Mouse (Mus musculus): Measurements from ENCODE around the gene Habp2. TPM values are rescaled to one million over a fixed set of nuclear protein-coding genes. Genes with fewer than 3 reads are reported as not detected.
A peak's percentile ranks its signal among the peaks of the same experiment; 100 is the strongest.

The Habp2 gene
- total RNA-seq (2014; rRNA removed), result not detected in 2 replicates
- 0.06 TPM in 1 of 2 replicates, not detected in the other for polyA plus RNA-seq (2015; fragmentation: Nextera tagmentation; extraction: Ambion mirVana)

GRCm38 (mm10) chr19:56286866-56287265 lies at the start of gene Habp2:
Habp2 (plus strand) TSS chr19:56287137.
- H3K4me1 ChIP-seq (ENCODE audit: insufficient read depth), result no peaks in the 10 kb centered on the region
- no peaks in the 10 kb centered on the region for H3K9me3 ChIP-seq (ENCODE audit: low read length)
- ATAC-seq (no peak), DNase-seq (no peak)
- H3K36me3 ChIP-seq (ENCODE audit: insufficient read depth), result no peaks in the 10 kb centered on the region
- no peak for TF ChIP-seq CTCF (IDR thresholded peaks at IDR 0.05; ENCODE audit: low read depth)
- H3K9ac ChIP-seq, result no peak within 1 kb of the TSS
- no peak within 1 kb of the TSS for H3K4me2 ChIP-seq (ENCODE audit: low read depth)
- H3K27ac ChIP-seq (ENCODE audit: low read depth, low read length), result no peak within 1 kb of the TSS
- H3K27me3 ChIP-seq (ENCODE audit: insufficient read depth, low read length), result no peaks in the 10 kb centered on the region
- WGBS, result 78% methylated on average over 7 of the region's 7 CpGs
- H3K4me3 ChIP-seq (ENCODE audit: low read depth, low read length), result no peak within 1 kb of the TSS

GRCm38 (mm10) chr19:56238501-56238900 lies 48.4 kb upstream of the Habp2 start:
- Histone ChIP-seq H3K4me1 (ENCODE audit: insufficient read depth) (no peaks in the 10 kb centered on the region), H3K27me3 (ENCODE audit: insufficient read depth, low read length) (no peaks in the 10 kb centered on the region), H3K36me3 (ENCODE audit: insufficient read depth) (no peaks in the 10 kb centered on the region), H3K4me3 (ENCODE audit: low read depth, low read length) (no peak overlapping the region), H3K27ac (ENCODE audit: low read depth, low read length) (no peak overlapping the region), H3K9me3 (ENCODE audit: low read length) (no peaks in the 10 kb centered on the region), H3K4me2 (ENCODE audit: low read depth) (no peak overlapping the region), H3K9ac (no peak overlapping the region)
- TF ChIP-seq CTCF (IDR thresholded peaks at IDR 0.05; ENCODE audit: low read depth), result no peak
- DNase-seq (no peak), ATAC-seq (no peak)
- 82% methylated on average over 4 of the region's 4 CpGs for WGBS

GRCm38 (mm10) chr19:56245201-56245600 lies 41.7 kb upstream of the Habp2 start:
- Histone ChIP-seq H3K9ac (no peak overlapping the region), H3K27ac (ENCODE audit: low read depth, low read length) (no peak overlapping the region), H3K4me3 (ENCODE audit: low read depth, low read length) (no peak overlapping the region), H3K27me3 (ENCODE audit: insufficient read depth, low read length) (no peaks in the 10 kb centered on the region), H3K4me2 (ENCODE audit: low read depth) (no peak overlapping the region), H3K4me1 (ENCODE audit: insufficient read depth) (no peaks in the 10 kb centered on the region), H3K9me3 (ENCODE audit: low read length) (no peaks in the 10 kb centered on the region), H3K36me3 (ENCODE audit: insufficient read depth) (no peaks in the 10 kb centered on the region)
- DNase-seq, result no peak
- TF ChIP-seq CTCF (IDR thresholded peaks at IDR 0.05; ENCODE audit: low read depth), result no peak
- ATAC-seq, result no peak
- 82% methylated on average over 5 of the region's 5 CpGs for WGBS

- H3K36me3 ChIP-seq (ENCODE audit: insufficient read depth), result no peaks in the 10 kb centered on the region
- no peak overlapping the region for H3K9ac ChIP-seq
- 87% methylated on average over 4 of the region's 4 CpGs for WGBS
- no peaks in the 10 kb centered on the region for H3K9me3 ChIP-seq (ENCODE audit: low read length)
- no peak overlapping the region for H3K4me3 ChIP-seq (ENCODE audit: low read depth, low read length)
- TF ChIP-seq CTCF (IDR thresholded peaks at IDR 0.05; ENCODE audit: low read depth), result no peak
- ATAC-seq (no peak), DNase-seq (no peak)
- H3K27me3 ChIP-seq (ENCODE audit: insufficient read depth, low read length), result no peaks in the 10 kb centered on the region
- no peaks in the 10 kb centered on the region for H3K4me1 ChIP-seq (ENCODE audit: insufficient read depth)
- H3K4me2 ChIP-seq (ENCODE audit: low read depth), result no peak overlapping the region
- H3K27ac ChIP-seq (ENCODE audit: low read depth, low read length), result no peak overlapping the region
These were observed 34.1 kb upstream of the Habp2 start for GRCm38 (mm10) chr19:56252815-56253214.

- Histone ChIP-seq H3K36me3 (ENCODE audit: insufficient read depth) (no peaks in the 10 kb centered on the region), H3K4me2 (ENCODE audit: low read depth) (no peak overlapping the region), H3K4me1 (ENCODE audit: insufficient read depth) (no peaks in the 10 kb centered on the region), H3K4me3 (ENCODE audit: low read depth, low read length) (no peak overlapping the region), H3K9me3 (ENCODE audit: low read length) (no peaks in the 10 kb centered on the region), H3K27ac (ENCODE audit: low read depth, low read length) (no peak overlapping the region), H3K9ac (no peak overlapping the region), H3K27me3 (ENCODE audit: insufficient read depth, low read length) (no peaks in the 10 kb centered on the region)
- 70% methylated on average over 10 of the region's 10 CpGs for WGBS
- TF ChIP-seq CTCF (IDR thresholded peaks at IDR 0.05; ENCODE audit: low read depth), result no peak
- ATAC-seq (no peak), DNase-seq (no peak)
These were observed 33.7 kb upstream of the Habp2 start for GRCm38 (mm10) chr19:56253271-56253670.

- H3K27ac ChIP-seq (ENCODE audit: low read depth, low read length), result no peak overlapping the region
- no peak overlapping the region for H3K4me3 ChIP-seq (ENCODE audit: low read depth, low read length)
- no peaks in the 10 kb centered on the region for H3K9me3 ChIP-seq (ENCODE audit: low read length)
- no peaks in the 10 kb centered on the region for H3K27me3 ChIP-seq (ENCODE audit: insufficient read depth, low read length)
- no peak for DNase-seq
- no peak for ATAC-seq
- TF ChIP-seq CTCF (IDR thresholded peaks at IDR 0.05; ENCODE audit: low read depth), result peak; percentile 46
- no peaks in the 10 kb centered on the region for H3K36me3 ChIP-seq (ENCODE audit: insufficient read depth)
- no peaks in the 10 kb centered on the region for H3K4me1 ChIP-seq (ENCODE audit: insufficient read depth)
- H3K9ac ChIP-seq, result no peak overlapping the region
- H3K4me2 ChIP-seq (ENCODE audit: low read depth), result no peak overlapping the region
- 49% methylated on average over 7 of the region's 7 CpGs for WGBS
These were observed 32.2 kb upstream of the Habp2 start for GRCm38 (mm10) chr19:56254751-56255150.

- H3K9me3 ChIP-seq (ENCODE audit: low read length), result no peaks in the 10 kb centered on the region
- no peak overlapping the region for H3K4me2 ChIP-seq (ENCODE audit: low read depth)
- no peaks in the 10 kb centered on the region for H3K36me3 ChIP-seq (ENCODE audit: insufficient read depth)
- H3K27me3 ChIP-seq (ENCODE audit: insufficient read depth, low read length), result no peaks in the 10 kb centered on the region
- peak; percentile 93 for TF ChIP-seq CTCF (IDR thresholded peaks at IDR 0.05; ENCODE audit: low read depth)
- ATAC-seq (no peak), DNase-seq (peak; percentile 83)
- no peak overlapping the region for H3K27ac ChIP-seq (ENCODE audit: low read depth, low read length)
- 16% methylated on average over 3 of the region's 3 CpGs for WGBS
- H3K9ac ChIP-seq, result no peak overlapping the region
- H3K4me3 ChIP-seq (ENCODE audit: low read depth, low read length), result no peak overlapping the region
- H3K4me1 ChIP-seq (ENCODE audit: insufficient read depth), result no peaks in the 10 kb centered on the region
These were observed 31.4 kb upstream of the Habp2 start for GRCm38 (mm10) chr19:56255506-56255905.
